Mouse (Mus musculus) mouse embryonic stem cell (cell line): ENCODE results near the gene Ikzf4.

Experiments used
- in situ Hi-C, 2 experiments: fragments of 300-500 bp; cut with MboI; formaldehyde crosslinking; loops; 1 replicate in 1 of 2; 3 replicates in 1 of 2; pipeline ENCODE4 v1.14.3; 2019 to 2020; ENCODE audit warnings: low sequenced_read_pairs in 2 of 2, low pct_unique_long_range_greater_than_20kb in 1 of 2, mixed read lengths in 1 of 2; ENCODE audit not compliant: unreplicated experiment in 1 of 2

The Ikzf4 gene

DNA sequence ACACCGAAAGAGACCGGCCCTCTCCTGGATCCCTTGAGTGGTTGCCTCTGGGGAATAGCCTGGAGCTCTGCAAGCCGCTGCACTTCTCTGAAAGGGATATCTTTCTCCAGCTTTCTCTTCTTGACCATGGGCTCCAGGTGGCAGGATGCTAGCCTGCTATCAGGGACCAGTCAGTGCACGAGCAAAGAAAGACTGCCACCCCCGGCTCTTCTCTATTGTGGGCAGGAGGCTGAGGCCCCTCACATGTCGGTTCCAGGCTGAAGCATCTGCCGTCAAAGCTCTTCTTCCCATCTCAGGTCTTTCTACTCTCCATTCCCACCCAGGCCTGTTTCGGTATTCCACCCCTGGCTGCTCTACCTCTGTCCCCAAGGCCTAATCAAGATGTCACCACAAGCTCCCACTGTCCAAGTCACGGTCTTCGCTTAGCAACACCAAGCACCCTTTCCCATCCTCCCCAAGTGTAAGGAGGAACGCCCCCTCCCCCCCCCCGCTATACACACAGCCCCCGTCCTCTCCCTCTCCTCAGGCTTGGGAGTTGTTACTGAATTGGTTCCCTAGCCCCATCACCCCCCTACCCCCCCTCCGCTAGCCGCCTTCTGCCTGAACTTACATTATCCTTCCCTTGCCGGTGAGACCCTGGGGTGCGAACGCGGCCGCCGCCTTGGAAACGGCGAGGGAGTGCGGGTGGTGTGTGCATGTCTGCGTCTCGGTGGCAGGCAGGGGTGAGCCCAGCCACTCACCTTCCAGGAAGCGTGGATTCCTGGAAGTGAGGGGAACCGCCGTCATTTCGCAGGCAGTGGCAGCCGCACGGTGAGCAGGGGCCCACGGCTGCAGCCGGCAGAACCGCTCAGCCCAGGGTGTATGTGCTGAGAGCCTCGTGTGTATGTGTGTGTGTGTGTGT is at the start of gene Ikzf4:
Ikzf4 (minus strand) TSS at position 881 of the 901 bp plus-strand sequence.
- in situ Hi-C loops, result no loop called here

DNA sequence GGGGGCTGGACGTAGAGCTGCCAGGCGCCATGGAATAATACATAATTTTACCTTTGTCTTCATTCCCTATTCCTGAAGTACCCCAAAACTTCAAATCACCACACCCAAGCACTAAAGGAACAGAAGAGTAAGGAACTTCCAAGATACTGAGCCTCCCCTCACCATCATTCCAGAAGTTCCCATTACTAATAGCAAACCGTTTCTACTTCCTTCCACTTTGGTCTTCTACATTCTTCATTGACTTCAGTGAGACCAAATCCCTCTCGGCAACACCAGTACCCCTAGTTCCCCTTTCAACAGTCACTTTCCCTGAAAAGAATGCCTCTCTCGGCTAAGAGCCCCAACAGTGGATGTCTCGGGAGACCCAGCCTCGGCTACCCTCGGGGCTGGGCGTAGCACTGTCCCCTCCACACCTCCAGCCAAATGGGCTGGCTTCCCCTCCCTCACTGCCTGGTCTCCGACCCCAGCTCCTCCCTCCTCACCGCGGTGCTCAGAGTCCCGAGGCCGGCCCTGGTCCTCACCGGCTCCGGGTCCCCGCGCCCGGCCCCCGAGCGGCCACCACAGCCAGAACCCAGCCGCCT is 49.7 kb upstream of the Ikzf4 start:
- in situ Hi-C loops, result no loop called here

DNA sequence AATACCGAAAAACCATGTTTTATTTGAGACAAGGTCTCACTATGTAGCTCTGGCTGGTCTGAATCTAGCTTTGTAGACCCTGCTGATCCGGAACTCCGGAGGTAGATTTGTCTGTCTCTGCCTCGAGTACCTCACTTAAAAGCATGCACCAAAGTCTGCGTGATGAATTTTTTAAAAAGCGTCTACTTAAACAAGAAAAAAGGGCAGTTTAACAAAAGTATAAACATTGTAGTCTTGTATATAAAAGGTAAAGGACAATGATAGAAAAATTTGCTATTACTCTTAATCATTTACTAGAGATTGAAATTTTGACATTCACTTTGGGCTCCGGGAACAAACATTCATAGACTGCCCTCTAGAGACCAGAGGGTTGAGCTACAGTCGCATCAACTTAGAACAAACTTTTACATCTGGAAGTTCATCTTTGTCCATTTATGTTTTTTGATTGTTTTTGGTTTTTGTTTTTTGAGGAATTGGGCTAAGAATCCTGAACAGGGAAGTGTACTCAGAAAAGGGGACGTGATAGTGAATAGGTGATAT is 28.7 kb upstream of the Ikzf4 start:
- in situ Hi-C loops, result no loop called here

DNA sequence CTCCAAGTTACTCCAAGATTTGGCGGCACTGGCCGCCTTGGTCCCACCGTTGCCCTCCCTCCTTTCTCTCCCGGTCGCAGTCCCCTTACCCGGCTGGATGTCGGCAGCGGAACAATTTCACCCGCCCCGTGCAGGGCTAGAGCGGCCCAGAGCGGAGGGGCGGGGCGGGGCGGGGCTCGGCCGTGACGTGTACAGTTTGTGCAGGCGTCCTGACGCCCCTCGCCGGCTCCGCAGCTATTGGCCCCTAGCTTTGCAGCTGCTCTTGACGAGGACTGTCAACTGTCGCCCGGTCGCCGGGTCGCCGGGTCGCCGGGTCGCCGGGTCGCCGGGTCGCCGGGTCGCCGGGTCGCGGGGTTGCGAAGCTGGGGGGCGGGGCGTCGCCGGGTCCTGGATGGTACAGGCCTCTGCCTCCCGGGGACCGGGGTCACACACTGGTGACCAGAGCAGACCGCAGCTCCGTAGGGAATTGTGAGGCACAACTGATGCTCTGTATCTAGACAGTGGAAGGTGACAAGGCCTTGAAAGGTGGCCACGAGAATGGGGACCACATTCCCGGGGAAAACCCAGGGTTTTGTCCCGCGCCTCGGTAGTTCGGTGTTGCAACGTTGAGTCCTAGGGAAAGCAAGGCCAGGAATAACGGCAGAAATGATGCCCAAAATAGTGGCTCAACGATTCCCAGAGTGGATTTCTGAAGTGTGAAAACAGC is 28.1 kb upstream of the Ikzf4 start, which contains the start of gene Suox:
Suox (minus strand) TSS at position 311 of the 706 bp plus-strand sequence.
- in situ Hi-C loops, result no loop called here

DNA sequence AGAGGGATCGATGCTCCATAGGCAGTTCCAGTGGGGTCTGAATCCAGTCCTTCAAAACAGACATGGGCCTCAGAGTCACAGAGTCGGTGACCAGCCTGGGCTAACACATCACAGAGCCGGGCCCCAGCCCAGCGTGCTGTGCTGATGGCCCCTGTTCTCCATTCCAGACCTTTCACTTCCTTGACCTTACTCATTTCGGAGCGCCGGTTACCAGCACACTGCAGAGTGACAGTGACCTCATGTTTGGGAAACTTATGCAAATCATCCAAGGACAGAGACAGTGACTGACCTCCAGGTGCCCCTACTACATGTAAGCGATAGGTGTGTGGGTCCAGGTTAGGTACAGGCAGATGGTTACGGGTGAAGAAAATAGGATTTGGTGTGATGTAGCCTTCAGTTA is 25.4 kb upstream of the Ikzf4 start:
- in situ Hi-C loops, result no loop called here

DNA sequence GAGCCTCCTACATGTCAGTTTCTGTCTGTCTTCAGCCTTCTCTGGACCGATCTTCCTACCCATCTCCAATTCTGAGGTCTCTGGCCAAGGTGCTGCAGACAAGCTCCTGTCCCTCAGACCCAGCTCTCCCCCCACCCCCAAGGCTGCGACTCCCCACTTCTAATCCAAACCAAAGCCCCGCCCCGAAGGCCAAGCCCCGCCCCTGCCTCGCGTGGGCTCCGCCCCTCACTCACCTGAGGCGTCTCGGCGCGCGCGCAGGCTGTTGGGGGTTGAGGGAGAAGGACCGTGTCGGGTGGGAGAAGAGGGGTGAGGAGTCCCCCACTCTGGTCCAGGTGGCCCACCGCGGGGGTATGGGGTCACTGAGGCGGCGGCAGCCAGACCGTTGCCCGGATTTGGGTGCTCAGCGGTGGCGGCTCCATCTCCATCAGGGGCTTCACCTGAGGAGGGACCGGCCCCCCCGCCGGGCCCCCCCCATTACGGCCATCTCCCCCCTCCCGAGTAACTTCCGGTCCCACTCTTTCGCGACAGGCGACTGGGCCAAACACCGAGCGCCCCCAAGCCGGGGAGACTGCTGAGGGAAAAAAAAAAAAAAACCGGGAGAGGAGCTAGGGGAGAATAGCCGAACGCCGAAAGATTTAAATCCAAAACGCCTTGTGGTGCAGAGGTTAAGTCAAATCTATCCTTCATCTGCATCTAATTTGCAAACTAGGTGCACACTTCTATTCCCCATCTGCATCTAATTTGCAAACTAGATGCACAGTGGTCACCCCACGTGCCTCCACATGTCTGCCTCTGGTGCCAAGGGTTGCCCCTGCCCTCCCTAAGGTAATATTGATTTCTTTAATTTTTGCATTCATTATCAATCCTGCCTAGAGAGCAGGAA is 23.2 kb upstream of the Ikzf4 start:
- in situ Hi-C loops, result no loop called here

DNA sequence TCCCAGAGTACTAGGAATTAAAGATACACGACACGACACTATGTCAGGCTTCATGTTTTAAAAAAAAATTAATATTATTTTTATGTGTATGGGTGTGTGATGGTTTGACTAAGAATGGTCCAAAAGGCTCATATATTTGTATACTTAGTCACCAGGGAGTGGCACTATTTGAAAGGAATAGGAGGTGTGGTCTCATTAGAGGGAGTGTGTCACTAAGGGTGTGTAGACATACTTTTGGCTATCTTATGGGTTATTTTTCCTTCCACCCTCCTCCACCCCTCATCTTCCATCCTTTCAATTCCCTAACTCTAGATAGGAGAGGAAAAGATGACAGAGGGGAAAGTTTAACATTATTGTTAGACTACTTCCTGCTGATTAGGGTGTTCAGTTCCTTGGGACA is 20.0 kb upstream of the Ikzf4 start:
- in situ Hi-C loops, result no loop called here

DNA sequence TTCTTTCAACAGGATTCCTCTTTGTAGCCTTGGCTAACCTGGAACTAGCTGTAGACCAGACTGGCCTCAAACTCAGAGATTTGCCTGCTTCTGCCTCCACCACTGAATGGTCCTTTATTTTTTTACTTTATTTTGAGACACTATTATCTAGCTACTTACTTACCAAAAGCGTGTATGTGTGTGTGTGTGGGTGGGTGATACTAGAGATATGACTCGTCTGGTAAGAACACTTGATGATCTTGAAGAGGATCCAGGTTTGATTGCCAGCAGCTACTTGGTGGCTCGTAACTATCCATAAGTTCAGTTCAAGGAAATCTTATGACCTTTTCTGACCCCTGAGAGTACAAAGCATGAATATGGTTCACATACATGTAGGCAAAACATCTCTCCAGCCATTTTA is 19.5 kb upstream of the Ikzf4 start:
- in situ Hi-C loops, result no loop called here

DNA sequence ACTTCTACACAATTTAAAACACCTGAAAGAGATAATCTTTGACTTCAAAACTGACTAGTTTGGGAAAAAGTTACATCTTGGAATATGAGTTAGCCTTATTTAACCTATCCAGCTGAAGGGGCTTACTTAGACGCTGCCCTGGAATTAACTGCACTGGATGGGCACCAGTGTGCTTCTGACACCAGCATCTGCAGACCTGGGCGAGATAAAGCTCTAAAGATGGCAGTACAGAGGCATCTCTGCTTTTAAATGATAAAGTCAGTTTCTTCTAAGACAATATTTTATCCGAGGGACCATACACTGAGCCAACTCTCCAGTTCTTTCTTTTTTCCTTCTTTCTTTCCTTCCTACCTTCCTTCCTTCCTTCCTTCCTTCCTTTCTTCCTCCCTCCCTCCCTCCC is 19.0 kb upstream of the Ikzf4 start:
- in situ Hi-C loops, result no loop called here

DNA sequence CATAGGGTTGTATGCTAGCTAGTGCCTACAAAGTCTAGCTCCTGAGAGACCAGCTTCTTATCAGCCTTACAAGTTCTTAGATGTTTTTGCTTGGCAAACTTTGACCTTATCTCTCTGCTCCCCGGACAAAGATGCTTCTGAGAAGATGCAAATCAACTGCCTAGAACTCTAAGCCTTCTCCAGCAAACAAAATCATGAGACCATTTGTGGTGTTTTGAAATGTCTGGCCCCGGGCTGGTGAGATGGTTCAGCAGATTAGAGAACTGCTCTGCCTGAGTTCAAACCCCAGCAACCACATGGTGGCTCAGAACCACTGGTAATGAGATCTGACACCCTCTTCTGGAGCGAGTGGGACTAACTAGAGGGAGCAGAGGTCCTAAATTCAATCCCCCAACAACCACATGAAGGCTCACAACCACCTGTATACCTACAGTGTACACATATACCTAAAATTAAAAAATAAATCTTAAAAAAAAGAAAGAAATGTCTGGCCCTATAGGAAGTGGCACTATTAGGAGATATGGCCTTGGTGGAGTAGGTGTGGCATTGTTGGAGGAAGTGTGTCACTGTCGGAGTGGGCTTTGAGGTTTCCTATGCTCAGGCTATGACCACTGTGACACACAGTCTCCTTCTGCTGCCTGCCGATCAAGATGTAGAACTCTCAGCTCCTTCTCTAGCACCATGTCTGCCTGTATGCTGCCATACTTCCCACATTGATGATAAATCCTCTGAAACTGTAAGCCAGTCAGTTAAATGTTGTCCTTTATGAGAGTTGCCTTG is 17.8 kb upstream of the Ikzf4 start:
- in situ Hi-C loops, result no loop called here

DNA sequence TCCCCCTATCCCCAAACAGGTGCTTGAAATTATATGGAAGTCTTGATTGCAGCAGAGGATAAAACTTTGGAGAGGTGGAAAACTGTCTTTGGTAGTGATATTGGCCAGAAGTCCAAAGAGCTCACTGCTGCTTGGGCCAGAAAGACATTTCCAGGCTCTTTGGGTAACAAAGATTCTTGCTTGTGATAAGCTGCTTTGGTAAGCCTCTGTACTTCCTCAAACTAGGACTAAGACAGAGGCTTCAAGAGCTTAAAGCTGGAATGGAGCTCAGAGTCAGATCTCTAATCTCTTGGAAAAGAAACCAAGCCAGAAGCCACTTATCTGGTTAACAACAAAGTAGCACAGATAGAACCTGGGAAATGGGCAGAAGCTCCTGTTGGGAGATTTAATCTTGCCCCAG is 16.7 kb upstream of the Ikzf4 start:
- in situ Hi-C loops, result no loop called here

DNA sequence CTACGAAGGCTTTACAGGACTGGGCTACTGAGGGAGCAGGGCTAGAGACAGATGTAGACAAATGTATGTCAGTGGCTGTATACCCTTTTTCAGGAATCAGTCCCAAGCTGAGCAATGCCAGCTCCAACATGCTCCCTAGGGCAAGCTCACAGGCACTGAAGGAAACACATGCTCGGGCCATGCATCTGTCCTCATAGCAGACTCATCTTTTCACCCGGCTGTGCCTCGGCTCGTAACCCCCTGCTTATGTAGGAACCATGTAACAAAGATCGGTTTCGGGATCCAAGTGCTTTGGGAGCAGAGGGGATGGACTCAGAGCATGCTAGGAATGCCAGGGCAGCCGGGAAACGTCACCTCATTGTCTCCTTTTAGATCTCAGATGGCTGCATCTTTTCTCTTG is 13.7 kb upstream of the Ikzf4 start:
- in situ Hi-C loops, result no loop called here

DNA sequence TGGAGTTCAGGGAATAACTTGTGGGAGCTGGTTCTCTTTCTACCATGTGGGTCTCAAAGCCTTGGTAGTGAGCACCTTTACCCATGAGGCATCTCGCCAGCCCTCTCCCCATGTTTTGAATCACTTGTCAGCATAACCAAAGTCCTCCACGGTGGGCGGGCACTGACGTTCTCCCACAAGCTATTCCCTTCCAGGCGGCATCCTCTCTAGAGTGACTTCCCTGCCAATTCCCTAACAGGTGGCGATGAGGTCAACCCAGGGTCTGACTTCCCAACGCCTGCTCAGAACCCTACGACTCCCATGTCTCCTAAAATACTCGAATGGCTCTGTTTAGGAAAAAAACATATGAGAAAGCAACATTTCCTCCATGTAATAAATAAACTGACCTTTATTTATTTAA is 12.1 kb upstream of the Ikzf4 start:
- in situ Hi-C loops, result no loop called here

DNA sequence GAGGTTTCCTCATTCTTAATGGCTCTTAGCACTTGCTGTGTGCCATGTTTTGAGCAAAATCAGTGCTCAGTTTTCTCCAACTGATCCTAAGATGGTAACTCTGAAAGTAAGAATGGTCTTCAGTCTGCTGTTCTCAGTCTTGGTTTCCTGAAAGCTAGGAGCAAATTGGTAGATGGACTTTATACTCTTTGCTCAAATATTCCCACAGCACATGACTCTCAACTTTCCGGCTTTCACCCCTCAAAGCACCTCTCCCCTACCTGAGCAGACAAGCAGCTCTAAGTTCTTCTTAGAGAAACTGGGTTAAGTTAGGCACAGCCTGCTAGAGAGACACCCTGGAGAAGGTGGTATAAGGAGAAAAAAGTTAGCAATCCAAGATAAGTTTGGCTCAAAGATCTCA is 10.9 kb upstream of the Ikzf4 start:
- in situ Hi-C loops, result no loop called here

DNA sequence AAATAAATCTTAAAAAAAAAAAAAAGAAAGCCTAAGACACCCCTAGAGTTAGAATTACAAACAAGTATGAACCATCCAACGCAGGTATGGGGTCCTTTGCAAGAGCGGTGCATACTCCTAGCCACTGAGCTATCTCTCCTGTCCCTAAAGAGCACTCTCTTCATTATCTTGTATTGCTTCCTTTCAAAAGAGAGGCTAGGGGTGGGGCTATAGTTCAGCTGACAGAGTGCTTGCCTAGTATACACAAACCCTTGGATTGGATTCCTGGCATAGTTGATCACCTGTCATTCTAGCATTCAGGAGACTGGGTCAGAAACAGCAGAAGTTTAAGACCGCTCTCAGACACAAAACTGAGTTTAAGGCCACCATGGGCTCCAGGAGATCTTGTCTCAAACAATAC is 9.5 kb upstream of the Ikzf4 start:
- in situ Hi-C loops, result no loop called here

DNA sequence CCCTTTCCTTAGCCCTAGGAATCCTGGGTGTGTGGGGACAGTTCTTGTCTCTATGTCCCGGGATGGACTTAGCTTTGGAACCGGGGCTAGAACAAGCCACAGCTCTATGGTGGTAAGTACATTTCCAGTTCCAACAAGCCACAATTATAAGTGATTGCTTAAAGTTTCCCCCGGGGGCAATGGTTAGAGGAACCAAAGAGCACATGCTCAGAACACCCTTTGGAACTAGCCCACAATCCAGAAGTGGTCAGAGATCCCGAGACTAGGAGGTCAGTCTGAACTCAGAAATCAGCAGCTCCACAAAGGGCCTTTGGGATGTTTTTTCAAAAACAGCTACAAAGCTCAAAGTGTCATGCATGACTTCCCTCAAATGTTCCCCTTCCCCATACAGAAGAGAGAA is 8.1 kb upstream of the Ikzf4 start:
- in situ Hi-C loops, result no loop called here

DNA sequence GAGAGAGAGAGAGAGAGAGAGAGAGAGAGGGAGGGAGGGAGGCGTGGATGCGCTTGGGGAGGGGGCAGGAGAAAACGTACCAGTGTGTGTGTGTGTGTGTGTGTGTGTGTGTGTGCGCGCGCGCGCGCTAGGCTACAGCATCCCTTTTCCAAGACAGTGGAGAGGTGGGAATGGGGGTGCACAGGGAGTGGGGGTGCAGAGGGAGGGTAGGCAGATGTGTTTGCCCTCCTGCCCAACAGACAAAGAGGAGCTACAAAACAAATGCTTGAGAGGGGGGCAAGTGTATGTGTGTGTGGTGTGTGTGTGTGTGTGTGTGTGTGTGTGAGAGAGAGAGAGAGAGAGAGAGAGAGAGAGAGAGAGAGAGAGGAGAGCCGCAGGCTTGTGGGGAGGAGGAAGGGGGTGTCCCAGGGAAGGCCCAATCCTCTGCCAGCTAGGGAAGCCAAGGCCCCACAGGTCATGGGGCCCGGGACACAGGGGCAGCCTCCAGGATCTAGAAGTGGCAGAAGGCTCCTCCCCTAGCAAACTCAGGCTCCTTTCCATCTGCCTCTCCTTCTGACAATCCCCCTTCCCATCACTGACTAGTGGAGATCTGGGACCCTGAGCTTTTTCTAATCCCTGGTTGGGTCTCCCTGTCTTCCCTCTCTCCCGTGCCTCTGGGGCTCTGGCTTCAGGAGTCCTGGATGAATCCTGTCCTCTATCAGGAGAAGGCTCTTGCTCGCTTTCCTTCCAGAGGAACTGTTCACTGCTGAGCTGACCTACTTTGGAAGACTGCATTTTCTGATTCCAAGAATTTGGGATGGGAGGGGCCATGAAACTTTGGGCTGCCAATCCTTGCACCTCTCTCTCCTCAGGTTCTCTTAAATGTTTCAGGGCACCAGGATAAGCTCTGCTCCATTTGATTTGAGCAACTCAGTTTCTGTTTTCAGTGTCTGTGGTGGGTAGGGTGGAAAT is 623 bp upstream of the Ikzf4 start:
- in situ Hi-C loops, result no loop called here
